Mouse (Mus musculus) liver, embryonic 16.5 days (tissue): ENCODE results near the gene Tjp1. TPM values are rescaled to one million over a fixed set of nuclear protein-coding genes. Genes with fewer than 3 reads are reported as not detected.

Experiments
- ATAC-seq: fragments of 200-750 bp; cut with Nextera tagmentation; 2 replicates; pipeline ENCODE4 v1.8.0; 2017; ENCODE audit warnings: low read depth, mild to moderate bottlenecking, moderate number of reproducible peaks, moderate library complexity
- H3K27ac ChIP-seq: fragments of 300-500 bp; sonication (generic); 2 replicates; pipeline ENCODE4 v1.5.1; 2014; ENCODE audit warnings: mild to moderate bottlenecking, low read length
- H3K27me3 ChIP-seq: fragments of 300-500 bp; sonication (generic); 2 replicates; pipeline ENCODE4 v1.6.1; 2014; ENCODE audit warnings: low read depth, low read length, mixed read lengths; ENCODE audit not compliant: control insufficient read depth, insufficient read depth
- H3K36me3 ChIP-seq: fragments of 300-500 bp; sonication (generic); 2 replicates; pipeline ENCODE4 v1.6.1; 2014; ENCODE audit warnings: mild to moderate bottlenecking; ENCODE audit not compliant: control insufficient read depth, insufficient read depth
- H3K4me1 ChIP-seq: fragments of 300-500 bp; sonication (generic); 2 replicates; pipeline ENCODE4 v1.6.1; 2014; ENCODE audit warnings: low read depth, low read length, mixed read lengths; ENCODE audit not compliant: control insufficient read depth
- H3K4me2 ChIP-seq: fragments of 300-500 bp; sonication (generic); 2 replicates; pipeline ENCODE4 v1.6.1; 2014; ENCODE audit warnings: low read depth, low read length, mixed read lengths
- H3K4me3 ChIP-seq: fragments of 300-500 bp; sonication (generic); 2 replicates; pipeline ENCODE4 v1.5.1; 2014; ENCODE audit warnings: low read depth, mild to moderate bottlenecking, low read length
- H3K9ac ChIP-seq: fragments of 300-500 bp; sonication (generic); 2 replicates; pipeline ENCODE4 v1.6.1; 2014; ENCODE audit warnings: low read depth, low read length
- H3K9me3 ChIP-seq: fragments of 300-500 bp; sonication (generic); replicated peaks from 2 replicates; pipeline ENCODE4 v1.6.1; 2016; ENCODE audit warnings: low read length; ENCODE audit not compliant: control insufficient read depth
- WGBS: fragments of 180-500 bp; shearing (Covaris S2); extraction: QIAGEN DNeasy Blood & Tissue Kit; methylation state at CpG from one replicate; pipeline ENCODE4 v1.1.7; 2014; ENCODE audit not compliant: insufficient replicate concordance; 5-methylcytosine and 5-hydroxymethylcytosine counted together
- polyA plus RNA-seq: library from polyadenylated mRNA; unstranded; fragments of >200 nt; fragmentation: Nextera tagmentation; extraction: Ambion mirVana; gene quantifications from 2 replicates; pipeline ENCODE4 v1.2.1, GENCODE M21; 2015

Tjp1 gene
- polyA plus RNA-seq, 1 experiment from 2014 or later: 5.1 TPM

DNA sequence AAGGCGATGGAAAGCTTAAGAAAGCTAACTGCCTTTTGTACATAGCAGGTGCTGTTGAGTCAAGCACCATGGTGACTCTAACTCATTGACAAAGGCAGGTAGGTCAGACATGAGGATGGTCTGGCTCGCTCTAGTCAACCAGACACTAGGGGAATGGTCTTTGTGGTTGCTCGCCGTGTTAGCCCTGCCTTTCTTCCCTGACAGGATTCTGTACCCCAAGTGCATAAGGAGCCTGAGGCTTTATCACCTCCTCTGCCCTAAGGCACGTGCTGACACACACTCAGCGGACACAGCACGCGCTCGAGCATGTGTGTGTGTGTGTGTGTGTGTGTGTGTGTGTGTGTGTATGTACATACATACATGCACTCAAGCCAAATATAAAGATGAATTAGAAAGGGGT, 146.9 kb downstream of the Tjp1 start:
- Histone ChIP-seq H3K4me1 (no peaks in the 10 kb centered on the region), H3K4me3 (no peak overlapping the region), H3K9me3 (no peaks in the 10 kb centered on the region), H3K36me3 (no peaks in the 10 kb centered on the region), H3K27me3 (peaks cover 9% of the 10 kb centered on the region; the same call in 1 of the 2 replicates), H3K27ac (no peak overlapping the region), H3K9ac (no peak overlapping the region), H3K4me2 (no peak overlapping the region)
- WGBS: 66% methylated on average over 9 of the region's 9 CpGs
- ATAC-seq: no peak

DNA sequence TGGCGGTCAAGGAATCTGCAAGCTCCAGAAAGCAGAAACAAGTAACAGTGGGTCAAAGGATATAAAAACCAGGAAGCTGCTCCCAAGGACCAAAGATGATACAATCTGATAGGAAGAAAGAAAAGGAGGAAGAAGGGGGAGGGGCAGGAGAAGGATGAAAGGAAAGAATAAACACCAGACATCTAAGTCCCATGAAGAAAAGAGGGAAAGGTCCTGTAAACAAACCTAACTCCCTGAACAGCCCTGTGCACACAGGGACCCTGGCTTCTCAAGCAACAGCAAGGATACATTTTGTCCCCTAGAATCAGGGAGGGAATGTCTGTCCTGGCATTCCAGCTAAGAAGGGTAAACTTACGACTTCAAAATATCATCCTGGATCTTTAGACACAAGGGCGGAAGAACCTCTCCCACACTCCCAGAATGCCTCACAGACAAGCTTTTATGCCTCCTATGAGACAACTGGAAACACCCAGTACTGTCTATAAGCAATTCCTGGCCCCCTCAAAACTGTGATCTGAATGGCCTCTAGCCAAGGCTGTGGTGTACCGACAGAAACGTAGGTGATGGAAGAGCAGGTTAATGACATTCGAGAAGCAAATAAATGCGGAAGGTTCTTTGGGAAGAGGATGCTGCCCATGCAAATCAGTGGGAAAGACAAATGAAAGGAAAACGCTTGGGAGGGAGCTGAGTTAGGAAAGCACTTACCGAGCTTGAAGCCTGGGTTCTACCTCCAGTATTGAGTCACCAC, 148.6 kb downstream of the Tjp1 start:
- Histone ChIP-seq H3K36me3 (no peaks in the 10 kb centered on the region), H3K4me2 (no peak overlapping the region), H3K9me3 (no peaks in the 10 kb centered on the region), H3K4me1 (no peaks in the 10 kb centered on the region), H3K27me3 (peaks cover 13% of the 10 kb centered on the region; the same call in 1 of the 2 replicates), H3K4me3 (no peak overlapping the region), H3K27ac (no peak overlapping the region), H3K9ac (no peak overlapping the region)
- 26% methylated on average over 9 of the region's 9 CpGs for WGBS
- ATAC-seq: no peak

DNA sequence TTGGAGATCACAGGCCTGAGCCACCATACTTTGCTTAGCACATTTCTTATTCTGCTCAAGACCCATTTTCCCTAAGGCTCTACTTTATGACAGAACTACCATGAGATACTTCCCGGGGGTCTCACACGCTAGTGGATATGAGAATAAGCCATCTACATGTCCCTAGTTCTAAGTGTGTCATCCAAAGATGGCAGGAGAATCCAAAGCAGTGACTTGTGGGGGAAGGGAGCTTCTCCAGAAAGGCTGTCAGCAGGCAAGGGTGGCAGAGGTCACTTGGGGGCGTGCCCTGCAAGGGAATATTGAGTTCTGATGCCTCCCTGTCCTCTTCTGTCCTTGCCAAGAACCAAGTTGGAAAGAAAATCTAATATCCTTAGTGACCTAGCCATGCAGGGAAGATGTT, 150.1 kb downstream of the Tjp1 start:
- Histone ChIP-seq H3K9me3 (no peaks in the 10 kb centered on the region), H3K4me2 (no peak overlapping the region), H3K4me1 (no peaks in the 10 kb centered on the region), H3K36me3 (no peaks in the 10 kb centered on the region), H3K4me3 (no peak overlapping the region), H3K27ac (no peak overlapping the region), H3K27me3 (peaks cover 15% of the 10 kb centered on the region; the same call in 1 of the 2 replicates), H3K9ac (no peak overlapping the region)
- ATAC-seq: no peak
- 55% methylated on average over 3 of the region's 3 CpGs for WGBS

DNA sequence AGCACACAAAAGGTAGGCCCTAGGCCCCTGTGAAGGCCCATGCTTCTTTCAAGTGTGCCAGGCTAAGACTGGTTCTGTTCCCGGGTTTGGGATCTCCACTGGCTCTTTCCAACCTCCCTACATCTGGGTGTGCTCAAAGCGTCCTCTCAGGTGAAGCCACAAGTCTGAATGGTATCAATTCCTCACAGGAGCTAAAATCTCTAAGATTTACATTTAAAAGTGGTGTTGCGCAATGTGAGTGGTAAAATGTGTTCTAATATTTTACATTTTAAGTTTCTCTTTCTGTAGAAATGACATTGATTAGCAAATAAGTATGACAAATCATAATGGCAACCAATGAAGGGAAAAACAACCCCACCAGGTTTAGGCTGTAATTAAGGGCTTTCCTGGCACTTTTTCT, 152.0 kb downstream of the Tjp1 start:
- no peak overlapping the region for H3K4me3 ChIP-seq
- no peak overlapping the region for H3K27ac ChIP-seq
- WGBS: 54% methylated on average over 3 of the region's 3 CpGs
- no peak overlapping the region for H3K4me2 ChIP-seq
- H3K36me3 ChIP-seq: no peaks in the 10 kb centered on the region
- ATAC-seq: no peak
- H3K27me3 ChIP-seq: peaks cover 31% of the 10 kb centered on the region
- no peak overlapping the region for H3K9ac ChIP-seq
- H3K9me3 ChIP-seq: no peaks in the 10 kb centered on the region
- H3K4me1 ChIP-seq: no peaks in the 10 kb centered on the region; the same call in 1 of the 2 replicates

DNA sequence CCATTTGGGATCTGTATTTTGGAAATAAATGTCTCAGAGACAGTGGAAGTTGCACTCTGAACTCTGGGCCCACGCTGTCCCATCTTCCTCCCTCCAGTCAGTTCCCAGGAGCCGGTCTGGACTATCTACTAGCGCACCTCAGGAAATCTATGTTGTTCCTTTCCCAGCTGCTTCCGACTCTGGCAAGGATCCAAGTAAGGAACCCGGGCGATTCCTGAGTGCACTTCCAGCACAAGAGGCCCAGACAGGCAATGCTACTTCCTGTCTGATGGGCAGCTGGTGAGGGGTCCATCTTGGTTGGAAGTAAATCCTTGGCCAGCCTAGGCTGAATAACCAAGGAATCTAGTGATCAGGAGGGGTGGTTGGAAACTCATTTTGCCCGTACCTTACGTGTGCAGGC, 152.4 kb downstream of the Tjp1 start:
- no peak overlapping the region for H3K9ac ChIP-seq
- H3K4me2 ChIP-seq: no peak overlapping the region
- no peaks in the 10 kb centered on the region; the same call in 1 of the 2 replicates for H3K4me1 ChIP-seq
- H3K9me3 ChIP-seq: no peaks in the 10 kb centered on the region
- no peak overlapping the region for H3K27ac ChIP-seq
- H3K27me3 ChIP-seq: peaks cover 36% of the 10 kb centered on the region
- no peak overlapping the region for H3K4me3 ChIP-seq
- 22% methylated on average over 8 of the region's 8 CpGs for WGBS
- no peak for ATAC-seq
- H3K36me3 ChIP-seq: no peaks in the 10 kb centered on the region

DNA sequence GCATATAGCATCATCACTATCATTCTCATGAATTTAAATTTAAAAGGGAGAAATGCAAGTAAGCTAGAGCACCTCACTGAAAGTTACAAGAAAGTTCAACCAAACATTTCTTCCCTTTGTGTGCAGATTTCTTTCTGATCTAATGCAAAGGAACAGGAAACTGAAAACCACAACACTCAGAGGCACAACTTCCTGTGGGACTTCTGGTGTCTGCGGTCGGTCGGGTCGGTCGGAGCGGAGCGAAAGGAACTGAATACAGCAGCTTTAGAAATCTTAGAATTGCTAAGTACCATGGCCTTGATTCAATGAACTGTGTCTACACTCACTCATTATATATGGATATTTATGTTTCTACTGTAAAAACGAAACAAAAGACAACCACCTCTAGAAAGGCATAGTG, 154.2 kb downstream of the Tjp1 start:
- H3K27me3 ChIP-seq: peaks cover 35% of the 10 kb centered on the region
- no peak overlapping the region for H3K9ac ChIP-seq
- H3K27ac ChIP-seq: no peak overlapping the region
- no peaks in the 10 kb centered on the region for H3K36me3 ChIP-seq
- no peaks in the 10 kb centered on the region for H3K9me3 ChIP-seq
- H3K4me2 ChIP-seq: no peak overlapping the region
- WGBS: 29% methylated on average over 8 of the region's 8 CpGs
- H3K4me3 ChIP-seq: no peak overlapping the region
- no peak for ATAC-seq
- no peaks in the 10 kb centered on the region; the same call in 1 of the 2 replicates for H3K4me1 ChIP-seq

DNA sequence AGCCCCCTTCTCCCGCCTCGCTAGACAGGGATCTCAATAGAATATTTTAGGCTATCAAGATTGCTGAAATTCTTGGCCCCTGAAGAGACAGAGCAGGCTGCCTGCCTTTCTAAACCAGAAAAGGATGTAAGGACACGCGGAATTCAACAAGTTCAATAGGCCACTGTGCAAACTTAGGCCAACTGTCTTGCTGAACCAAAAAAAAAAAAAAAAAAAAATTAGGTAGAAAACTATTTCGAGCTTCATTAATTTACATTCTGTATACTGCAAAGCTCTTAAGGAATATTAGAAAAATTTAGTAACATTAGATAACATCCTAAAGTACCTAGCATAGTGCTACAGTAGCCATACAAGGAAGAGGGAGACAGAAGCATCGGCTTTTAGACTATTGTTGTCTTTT, 155.8 kb downstream of the Tjp1 start:
- Histone ChIP-seq H3K36me3 (no peaks in the 10 kb centered on the region), H3K27me3 (peaks cover 35% of the 10 kb centered on the region), H3K9ac (no peak overlapping the region), H3K4me2 (peak overlapping the region; percentile 63), H3K4me1 (no peaks in the 10 kb centered on the region; the same call in 1 of the 2 replicates), H3K9me3 (no peaks in the 10 kb centered on the region), H3K27ac (peak overlapping the region; percentile 30; the same call in 1 of the 2 replicates), H3K4me3 (no peak overlapping the region)
- no peak for ATAC-seq
- WGBS: 26% methylated on average over 6 of the region's 6 CpGs

DNA sequence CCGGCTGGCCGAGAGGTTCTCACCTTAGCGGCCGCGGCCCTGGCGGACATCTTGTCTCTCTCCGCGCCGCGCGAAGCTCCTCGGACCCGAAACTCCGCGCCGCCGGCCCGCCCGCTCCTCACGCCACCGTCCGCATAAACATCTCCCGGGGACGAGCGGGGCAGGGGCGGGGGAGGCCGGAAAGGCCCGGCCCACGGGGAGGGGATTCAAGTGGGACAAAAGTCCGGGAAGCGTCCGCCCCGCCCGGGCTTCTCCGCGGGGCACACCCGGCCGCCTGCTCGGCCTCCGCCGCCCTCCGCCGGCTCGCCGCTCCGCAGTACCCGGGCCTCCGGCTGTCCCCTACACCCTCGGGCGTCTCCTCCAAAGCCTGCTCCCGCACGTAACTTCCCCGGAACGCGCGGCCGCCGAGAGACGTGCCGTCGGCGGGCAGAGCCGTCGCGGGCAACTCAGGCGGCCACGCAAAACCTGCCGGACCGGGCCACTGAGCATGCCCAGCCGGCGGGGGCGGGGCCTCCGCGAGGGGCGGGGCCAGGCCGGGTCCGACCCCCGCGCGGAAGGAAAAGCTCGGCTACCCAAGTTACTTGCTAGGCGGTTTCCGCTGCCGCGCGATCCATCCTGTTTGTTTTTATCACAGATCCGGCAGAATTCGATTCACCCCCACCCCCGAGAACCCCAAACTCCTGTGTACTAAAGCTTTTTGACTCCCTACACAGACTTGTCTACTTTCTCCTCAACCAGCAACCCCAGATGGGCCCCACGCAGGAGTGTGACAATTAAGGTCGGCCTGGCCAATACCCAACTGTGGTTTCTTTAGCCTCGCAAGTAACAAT, 156.6 kb downstream of the Tjp1 start:
- under 1% methylated on average over 88 of the region's 92 CpGs for WGBS
- Histone ChIP-seq H3K4me2 (peak overlapping the region; percentile 63), H3K27me3 (peaks cover 35% of the 10 kb centered on the region), H3K9ac (peak overlapping the region; percentile 66), H3K36me3 (no peaks in the 10 kb centered on the region), H3K4me1 (no peaks in the 10 kb centered on the region; the same call in 1 of the 2 replicates), H3K9me3 (no peaks in the 10 kb centered on the region), H3K27ac (peak overlapping the region; percentile 71), H3K4me3 (peak overlapping the region; percentile 67)
- ATAC-seq: peak; percentile 87

DNA sequence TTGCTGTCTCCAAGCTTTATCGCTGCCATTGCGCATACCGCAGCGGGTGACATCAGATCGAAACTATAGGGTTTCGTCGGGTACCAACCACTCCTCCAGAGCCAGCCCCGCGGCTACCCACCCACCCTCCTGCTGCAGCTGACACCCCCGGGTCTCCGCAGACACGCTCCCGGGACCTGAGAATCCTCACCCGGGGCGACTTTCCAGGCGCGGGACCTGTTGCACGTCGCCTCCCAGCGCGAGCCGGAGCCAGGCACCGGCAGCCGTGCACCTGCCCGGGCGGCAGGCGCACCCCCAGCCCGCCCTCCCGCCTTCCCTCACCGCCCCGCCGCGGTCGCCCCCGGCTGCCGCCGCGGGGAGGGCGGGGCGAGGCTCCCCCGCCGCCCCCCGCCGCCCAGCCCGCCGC, 157.2 kb downstream of the Tjp1 start:
- Histone ChIP-seq H3K27ac (peak overlapping the region; percentile 71), H3K9me3 (no peaks in the 10 kb centered on the region), H3K27me3 (peaks cover 35% of the 10 kb centered on the region), H3K4me2 (peak overlapping the region; percentile 63), H3K4me1 (no peaks in the 10 kb centered on the region; the same call in 1 of the 2 replicates), H3K9ac (peak overlapping the region; percentile 66), H3K4me3 (peak overlapping the region; percentile 67), H3K36me3 (no peaks in the 10 kb centered on the region)
- peak; percentile 46 for ATAC-seq
- under 1% methylated on average over 35 of the region's 46 CpGs for WGBS
